Comparison of ENCODE assay signal across 8 mouse cellular contexts in genomic region chr4:41759206-41759605, GRCm38 (mm10). TPM values are rescaled to one million over a fixed set of nuclear protein-coding genes. Genes with fewer than 3 reads are reported as not detected.
DNase-seq lines count a peak whose midpoint lies in the region; ATAC-seq and TF ChIP-seq lines count a peak whose summit lies in the region.

No protein-coding gene starts in this region.

- no peak for TF ChIP-seq CTCF in layer of hippocampus, adult 2 months (conservative IDR thresholded peaks at IDR 0.05)

- intact Hi-C loops in heart, postnatal 14 days (cut with DNase I) = no loop called here

- ATAC-seq in liver, embryonic 12.5 days = no peak
- ATAC-seq in forebrain, embryonic 15.5 days (replicated peaks) = no peak

- no peak overlapping the region for H3K9ac ChIP-seq in liver, embryonic 12.5 days
- no peak overlapping the region for H3K9ac ChIP-seq in forebrain, embryonic 15.5 days (replicated peaks)

- H3K36me3 ChIP-seq in liver, embryonic 12.5 days = peaks cover 23% of the 10 kb centered on the region
- H3K36me3 ChIP-seq in forebrain, embryonic 15.5 days = no peaks in the 10 kb centered on the region

- H3K4me3 ChIP-seq in layer of hippocampus, adult 2 months = no peak overlapping the region
- no peak overlapping the region for H3K4me3 ChIP-seq in liver, embryonic 12.5 days
- no peak overlapping the region for H3K4me3 ChIP-seq in forebrain, embryonic 15.5 days

- H3K27ac ChIP-seq in layer of hippocampus, adult 2 months = peak overlapping the region; percentile 88
- H3K27ac ChIP-seq in liver, embryonic 12.5 days = peak overlapping the region; percentile 78
- no peak overlapping the region for H3K27ac ChIP-seq in forebrain, embryonic 15.5 days (replicated peaks)

- H3K9me3 ChIP-seq in liver, embryonic 12.5 days (replicated peaks) = no peaks in the 10 kb centered on the region
- H3K9me3 ChIP-seq in forebrain, embryonic 15.5 days = no peaks in the 10 kb centered on the region

- 75% methylated on average over 9 of the region's 9 CpGs for WGBS in liver, embryonic 12.5 days (ENCODE audit: insufficient replicate concordance)
- 80% methylated on average over 9 of the region's 9 CpGs for WGBS in forebrain, embryonic 15.5 days

- H3K4me1 ChIP-seq in liver, embryonic 12.5 days = peaks cover 52% of the 10 kb centered on the region
- H3K4me1 ChIP-seq in forebrain, embryonic 15.5 days = peaks cover 43% of the 10 kb centered on the region

- no peak overlapping the region for H3K4me2 ChIP-seq in liver, embryonic 12.5 days
- no peak overlapping the region for H3K4me2 ChIP-seq in forebrain, embryonic 15.5 days (replicated peaks)

- no peak for DNase-seq in layer of hippocampus, adult 2 months (ENCODE audit: low spot score in 2 of 2)
- no peak for DNase-seq in layer of hippocampus, adult 9-10 months (ENCODE audit: low spot score)
- peak; percentile 70 to 75 for DNase-seq in adrenal gland, postnatal 36 days
- peak; percentile 19 to 52 for DNase-seq in heart, postnatal 14 days
- no peak for DNase-seq in urinary bladder, adult 18-20 months (ENCODE audit: low spot score in 2 of 2)
- no peak for DNase-seq in urinary bladder, postnatal 36 days (ENCODE audit: low spot score in 2 of 2)

- no peaks in the 10 kb centered on the region for H3K27me3 ChIP-seq in liver, embryonic 12.5 days (replicated peaks)
- no peaks in the 10 kb centered on the region for H3K27me3 ChIP-seq in forebrain, embryonic 15.5 days

RNA-seq across cellular contexts. Expression of gene Sigmar1, which starts 3.2 kb away (rescaled TPM):
- 10 to 100 TPM; 40.4 to 42.9 TPM for total RNA-seq in layer of hippocampus, adult 2 months (2021)
- total RNA-seq in adrenal gland, postnatal 36 days (2021) = 10 to 100 TPM; 77.4 to 80.1 TPM
- 10 to 100 TPM; 22.8 to 23.2 TPM for total RNA-seq in heart, postnatal 14 days (2021)
- polyA plus RNA-seq in liver, embryonic 12.5 days (2016; fragmentation: Nextera tagmentation; extraction: Ambion mirVana) = 49.6 and 51.2 TPM in 2 replicates
- polyA plus RNA-seq in forebrain, embryonic 15.5 days (2015; fragmentation: Nextera tagmentation; extraction: Ambion mirVana) = 46.3 and 46.5 TPM in 2 replicates

RNA-seq across cellular contexts. Expression of gene Galt, which starts 4.2 kb away (rescaled TPM):
- 10 to 100 TPM; 52.1 to 67.7 TPM for total RNA-seq in layer of hippocampus, adult 2 months (2021)
- total RNA-seq in adrenal gland, postnatal 36 days (2021) = 10 to 100 TPM; 32.1 to 45.6 TPM
- 10 to 100 TPM; 45.6 to 52.0 TPM for total RNA-seq in heart, postnatal 14 days (2021)
- 25.2 and 25.7 TPM in 2 replicates for polyA plus RNA-seq in liver, embryonic 12.5 days (2016; fragmentation: Nextera tagmentation; extraction: Ambion mirVana)
- polyA plus RNA-seq in forebrain, embryonic 15.5 days (2015; fragmentation: Nextera tagmentation; extraction: Ambion mirVana) = 22.7 and 23.5 TPM in 2 replicates

RNA-seq across cellular contexts. Expression of gene Ccl27a, which starts 14.8 kb away (rescaled TPM):
- total RNA-seq in layer of hippocampus, adult 2 months (2021) = 100 to 1,000 TPM; 140 to 143 TPM
- 10 to 100 TPM; 33.9 to 46.8 TPM for total RNA-seq in adrenal gland, postnatal 36 days (2021)
- total RNA-seq in heart, postnatal 14 days (2021) = 10 to 100 TPM; 17.2 to 19.3 TPM
- 9.8 and 10.3 TPM in 2 replicates for polyA plus RNA-seq in liver, embryonic 12.5 days (2016; fragmentation: Nextera tagmentation; extraction: Ambion mirVana)
- 213 and 219 TPM in 2 replicates for polyA plus RNA-seq in forebrain, embryonic 15.5 days (2015; fragmentation: Nextera tagmentation; extraction: Ambion mirVana)

RNA-seq across cellular contexts. Expression of gene Arid3c, which starts 28.3 kb away (rescaled TPM):
- total RNA-seq in layer of hippocampus, adult 2 months (2021) = not detected
- not detected for total RNA-seq in adrenal gland, postnatal 36 days (2021)
- total RNA-seq in heart, postnatal 14 days (2021) = not detected
- polyA plus RNA-seq in liver, embryonic 12.5 days (2016; fragmentation: Nextera tagmentation; extraction: Ambion mirVana) = not detected in 2 replicates
- polyA plus RNA-seq in forebrain, embryonic 15.5 days (2015; fragmentation: Nextera tagmentation; extraction: Ambion mirVana) = 0.13 and 0.18 TPM in 2 replicates

RNA-seq across cellular contexts. Expression of gene Dctn3, which starts 36.2 kb away (rescaled TPM):
- total RNA-seq in layer of hippocampus, adult 2 months (2021) = 100 to 1,000 TPM; 136 to 153 TPM
- 100 to 1,000 TPM; 103 to 123 TPM for total RNA-seq in adrenal gland, postnatal 36 days (2021)
- 10 to 100 TPM; 83.6 to 87.8 TPM for total RNA-seq in heart, postnatal 14 days (2021)
- 89.7 and 92.2 TPM in 2 replicates for polyA plus RNA-seq in liver, embryonic 12.5 days (2016; fragmentation: Nextera tagmentation; extraction: Ambion mirVana)
- 304 and 307 TPM in 2 replicates for polyA plus RNA-seq in forebrain, embryonic 15.5 days (2015; fragmentation: Nextera tagmentation; extraction: Ambion mirVana)

Comparison
In these comparisons a context has a peak if more than half of its experiments do, and no peak if none do; other contexts are left out.
1. DNase-seq: peak in adrenal gland, postnatal 36 days (2 of 2) and heart, postnatal 14 days (2 of 2); none in layer of hippocampus, adult 2 months (0 of 2), layer of hippocampus, adult 9-10 months (single experiment), urinary bladder, adult 18-20 months (0 of 2) and urinary bladder, postnatal 36 days (0 of 2).